Mouse (Mus musculus) lung, postnatal 14 days (tissue): Measurements from ENCODE around the gene Tpm1.
A peak's percentile ranks its signal among the peaks of the same experiment; 100 is the strongest.

Experiments used
- DNase-seq: peaks from one replicate; pipeline ENCODE4 v3.0.0; 2021

Gene Tpm1

GRCm38 (mm10) chr9:67049086-67049824 lies at the start of gene Tpm1:
Tpm1 (minus strand) TSS chr9:67049406.
- DNase-seq: peak; percentile 75

DNA sequence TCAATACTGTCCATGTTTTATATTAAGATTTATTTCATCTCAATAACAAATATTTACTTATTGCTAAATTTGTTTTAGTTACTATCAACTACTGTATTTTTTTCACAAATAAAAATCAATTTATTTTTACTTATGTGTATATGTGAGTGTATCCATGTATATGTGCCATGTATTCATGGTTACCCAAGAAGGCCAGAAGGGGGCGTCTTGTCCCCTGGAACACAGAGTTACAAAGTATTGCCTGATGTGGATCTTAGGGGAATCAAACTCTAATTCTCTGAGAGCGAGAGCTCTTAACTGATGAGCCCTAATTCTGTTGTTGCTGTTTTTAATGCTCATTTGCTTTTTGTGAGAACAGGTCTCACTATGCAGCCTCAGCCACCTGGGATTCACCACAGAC lies 45.2 kb upstream of the Tpm1 start:
- no peak for DNase-seq

DNA sequence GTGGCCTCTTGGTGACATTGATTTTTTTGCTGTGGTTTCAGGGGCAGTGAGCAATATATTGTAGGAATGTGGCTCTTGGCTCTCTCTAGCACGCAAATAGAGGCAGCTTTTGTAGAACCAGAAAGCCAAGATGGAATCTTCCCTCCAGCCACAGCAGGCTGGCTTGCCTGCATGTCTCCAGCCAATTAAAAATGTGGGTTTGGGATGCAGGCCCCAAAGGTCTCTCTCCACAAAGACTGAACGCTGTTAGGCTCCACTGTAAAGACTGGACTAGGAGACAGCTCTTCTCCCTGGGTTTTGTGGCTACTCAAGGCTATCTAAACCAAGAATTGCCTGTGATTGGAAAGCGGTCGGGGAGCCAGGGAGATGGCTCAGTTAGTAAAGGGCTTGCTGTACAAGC lies 43.0 kb upstream of the Tpm1 start:
- no peak for DNase-seq

GRCm38 (mm10) chr9:67091598-67091997 lies 42.4 kb upstream of the Tpm1 start:
- DNase-seq: no peak

DNA sequence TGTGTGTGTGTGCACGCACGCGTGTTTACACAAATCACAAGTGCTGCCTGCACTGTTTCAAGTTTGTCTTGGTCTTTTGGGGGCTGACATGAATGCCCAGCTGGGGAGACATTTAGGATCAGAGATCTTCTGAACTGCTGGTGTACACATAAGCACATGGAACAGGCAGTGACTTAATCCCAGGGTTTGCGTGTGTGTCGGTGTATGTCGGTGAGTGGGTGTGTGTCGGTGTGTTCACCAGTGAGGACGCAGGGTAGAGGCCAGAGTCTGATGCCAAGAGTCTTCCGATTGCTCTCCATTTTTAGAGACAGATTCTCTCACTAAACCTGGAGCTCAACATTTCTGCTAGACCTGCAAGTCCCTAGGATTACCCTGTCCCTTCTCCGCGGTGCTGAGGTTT lies 41.9 kb upstream of the Tpm1 start:
- no peak for DNase-seq

GRCm38 (mm10) chr9:67090633-67091045 lies 41.4 kb upstream of the Tpm1 start:
- peak; percentile 10 for DNase-seq

- DNase-seq: no peak
Observed at GRCm38 (mm10) chr9:67089167-67089566, 40.0 kb upstream of the Tpm1 start.

- no peak for DNase-seq
Observed at GRCm38 (mm10) chr9:67083801-67084200, 34.6 kb upstream of the Tpm1 start.

DNA sequence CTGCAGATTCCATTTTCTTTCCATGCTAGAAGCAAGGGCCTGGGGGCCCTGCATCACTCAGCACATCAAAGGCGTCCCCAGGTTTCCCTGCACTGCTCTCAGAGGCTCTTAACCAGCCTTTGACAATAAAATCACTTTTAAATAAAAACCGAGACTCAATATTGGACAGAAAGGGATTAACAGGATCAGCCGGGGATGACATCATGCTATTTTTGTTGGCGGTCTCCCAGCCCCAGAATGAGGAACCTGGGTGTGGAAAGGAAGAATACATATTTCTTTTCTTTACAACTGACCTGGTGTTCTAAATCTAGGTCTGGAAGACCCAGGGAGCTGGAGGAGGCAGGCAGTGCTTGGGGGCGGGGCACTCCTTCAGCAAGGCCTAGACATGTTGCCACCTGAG lies 32.5 kb upstream of the Tpm1 start:
- DNase-seq: no peak

DNA sequence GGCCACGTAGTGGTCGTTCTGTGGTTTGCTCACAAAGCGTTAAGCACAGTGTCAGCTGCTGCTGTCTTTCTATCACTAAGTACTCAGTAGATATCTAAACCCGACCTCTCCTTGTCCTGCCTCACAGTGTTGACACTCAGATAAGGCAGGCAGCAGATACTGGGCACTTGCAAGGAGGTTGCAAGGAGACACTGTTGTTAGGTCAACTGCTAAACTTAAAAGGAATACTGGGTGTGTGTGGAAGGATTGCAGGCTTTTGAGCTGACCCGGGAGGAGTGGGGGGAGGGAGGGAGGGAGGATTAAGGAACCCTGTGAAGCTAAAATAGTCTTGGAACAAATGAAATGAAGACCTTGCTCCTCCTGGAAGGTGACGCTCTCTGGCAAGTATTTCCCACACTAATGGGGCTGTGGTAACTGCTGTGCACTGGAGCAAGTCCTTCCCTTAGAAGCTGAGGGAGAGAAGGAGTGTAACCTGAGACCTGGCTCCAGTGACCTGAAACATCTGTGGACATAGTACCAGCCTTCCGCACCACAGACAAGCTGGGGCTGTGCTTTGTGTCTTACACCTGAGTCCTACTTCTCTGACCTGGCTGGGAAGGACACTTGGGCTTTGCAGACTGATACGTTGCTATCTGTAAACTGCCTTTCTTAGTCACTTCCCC lies 28.6 kb upstream of the Tpm1 start:
- DNase-seq: no peak

- DNase-seq: no peak
Observed at GRCm38 (mm10) chr9:67077266-67077657, 28.1 kb upstream of the Tpm1 start.

- DNase-seq: no peak
Observed at GRCm38 (mm10) chr9:67072182-67072581, 23.0 kb upstream of the Tpm1 start.

DNA sequence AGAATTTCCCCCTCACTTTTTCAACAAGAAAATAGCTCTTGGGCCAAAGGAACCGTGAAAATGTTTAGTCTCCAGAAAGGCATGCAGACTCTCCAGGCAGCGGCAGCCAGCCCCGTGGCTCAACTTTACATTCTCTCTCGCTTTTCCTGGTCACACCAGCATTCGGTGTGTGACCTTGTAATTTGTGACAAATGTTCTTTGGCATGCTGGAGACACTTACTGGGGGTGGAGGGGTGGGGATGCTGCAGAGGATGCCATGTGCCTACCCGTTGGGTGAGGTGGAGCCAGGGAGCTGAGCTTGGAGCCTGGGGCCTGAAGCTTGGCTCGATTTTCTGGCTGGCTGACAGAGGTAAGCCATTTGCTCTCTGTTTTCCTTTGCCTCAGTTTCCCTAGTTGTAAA lies 22.4 kb upstream of the Tpm1 start:
- DNase-seq: no peak

DNA sequence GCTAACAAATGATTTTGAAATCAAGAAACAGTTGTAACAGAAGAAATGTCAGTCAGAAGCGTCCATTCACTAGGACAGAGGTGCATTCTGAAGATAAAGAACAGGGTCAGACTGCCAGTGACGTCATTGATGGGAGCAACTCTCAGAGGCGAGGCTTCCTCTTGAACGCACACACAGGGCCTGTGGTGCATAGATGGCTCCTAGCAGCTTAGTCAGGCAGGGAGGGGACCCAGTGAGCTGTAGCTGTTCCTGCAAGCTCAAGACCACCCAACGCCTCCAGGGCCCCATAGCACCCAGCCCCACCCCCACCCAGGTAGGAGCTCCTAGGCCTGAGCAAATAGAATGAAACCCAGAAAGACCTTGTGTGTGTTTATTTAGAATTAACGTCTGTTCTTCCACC lies 21.9 kb upstream of the Tpm1 start:
- no peak for DNase-seq

- no peak for DNase-seq
Observed at GRCm38 (mm10) chr9:67066616-67067015, 17.4 kb upstream of the Tpm1 start.

GRCm38 (mm10) chr9:67059714-67060113 lies 10.5 kb upstream of the Tpm1 start:
- no peak for DNase-seq

DNA sequence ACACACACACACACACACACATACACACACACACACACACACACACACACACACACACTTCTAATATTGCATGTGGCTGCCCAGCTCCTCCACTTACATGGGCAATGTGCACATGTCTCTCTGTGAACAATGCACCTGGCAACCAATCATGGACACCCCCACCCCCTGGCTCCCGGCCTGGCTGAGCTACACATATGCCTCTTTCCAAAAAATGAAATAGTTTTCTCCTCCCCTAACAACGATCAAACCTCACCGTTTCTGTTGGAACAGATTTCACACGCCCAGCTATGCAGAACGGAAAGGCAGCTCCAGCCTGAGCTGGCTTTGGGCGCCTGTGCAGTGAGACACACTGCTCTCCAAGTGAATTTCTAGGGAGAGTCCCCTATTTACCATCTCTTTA lies 9.2 kb upstream of the Tpm1 start:
- no peak for DNase-seq

GRCm38 (mm10) chr9:67050736-67051337 lies 1.6 kb upstream of the Tpm1 start:
- no peak for DNase-seq

GRCm38 (mm10) chr9:67049836-67050235 lies 630 bp upstream of the Tpm1 start:
- no peak for DNase-seq

DNA sequence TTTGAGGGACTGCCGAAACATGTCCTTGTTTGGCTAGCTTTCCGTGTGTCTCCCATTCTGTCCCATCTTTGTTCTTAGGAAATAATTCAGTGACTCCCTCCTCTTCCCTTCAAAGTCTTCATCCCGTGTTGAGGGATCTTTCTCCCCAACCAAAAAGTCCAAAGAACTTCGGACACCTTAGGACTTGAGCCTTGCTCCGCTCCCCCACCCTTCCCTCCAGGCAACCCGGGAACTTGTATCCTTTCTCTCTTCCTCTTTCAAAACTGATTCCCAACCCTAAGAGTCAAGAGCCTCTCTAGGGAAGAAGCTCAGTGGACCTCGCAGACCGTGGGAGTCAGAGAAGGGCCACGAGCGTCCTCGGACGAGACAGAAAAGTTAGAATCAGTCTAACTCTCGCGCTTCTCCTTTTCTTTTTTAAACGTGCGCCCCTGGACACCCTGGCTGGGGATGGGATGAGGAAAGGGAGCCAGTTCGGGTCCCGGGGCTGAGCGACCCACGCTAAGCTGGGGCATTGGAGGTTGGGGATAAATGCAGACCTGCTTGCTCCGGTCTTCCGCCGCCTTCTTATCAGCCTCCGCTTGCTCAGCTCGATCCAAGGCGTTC lies 622 bp downstream of the Tpm1 start:
- no peak for DNase-seq

GRCm38 (mm10) chr9:67047606-67048482 lies 1.4 kb downstream of the Tpm1 start:
- DNase-seq: no peak

DNA sequence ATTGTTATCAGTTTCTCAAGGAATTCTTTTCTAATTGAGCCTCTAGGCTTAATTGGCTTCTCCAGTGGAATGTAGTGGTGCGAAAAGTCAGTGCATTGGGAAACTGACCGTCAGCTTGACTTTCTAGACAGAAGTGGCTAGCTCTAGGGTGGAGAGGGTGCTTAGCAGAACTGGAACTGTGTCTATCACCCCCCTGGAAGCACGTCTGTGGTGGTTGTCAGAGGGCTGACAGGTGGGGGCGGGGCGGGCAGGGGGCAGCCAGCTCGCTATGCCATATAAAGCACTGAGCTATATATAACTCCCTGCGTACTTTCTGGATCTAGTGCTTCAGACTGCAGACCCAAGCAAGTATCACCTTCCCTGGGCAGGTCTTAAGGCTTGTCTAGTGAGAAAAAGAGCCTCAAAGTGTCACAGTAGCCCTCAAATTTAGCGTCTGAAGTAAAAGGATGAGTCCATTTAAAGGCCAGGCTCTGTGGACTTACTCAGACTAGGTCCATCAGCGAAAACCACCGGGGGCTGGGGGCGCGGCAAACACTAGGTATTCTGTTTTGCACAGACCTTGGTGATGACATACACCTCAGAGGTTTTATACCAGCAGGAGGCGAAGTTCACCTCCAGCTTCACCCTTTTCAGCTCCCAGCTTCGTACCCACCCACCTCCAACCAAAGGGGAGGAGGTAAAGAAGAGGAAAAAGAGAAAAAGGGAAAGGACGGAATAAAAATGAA lies 2.2 kb downstream of the Tpm1 start:
- DNase-seq: no peak
